Mouse (Mus musculus) naive thymus-derived CD4-positive, alpha-beta T cell, adult 5 months (primary cell): Measurements from ENCODE around the gene Gabra2. TPM values are rescaled to one million over a fixed set of nuclear protein-coding genes. Genes with fewer than 3 reads are reported as not detected.

Source experiments
- polyA plus RNA-seq: library from polyadenylated mRNA; unstranded; fragments of 100-300 nt; shearing (Covaris generic); gene quantifications from one replicate; pipeline ENCODE4 v1.2.1, GENCODE M21; 2017

The Gabra2 gene
- polyA plus RNA-seq = 0.10 TPM

DNA sequence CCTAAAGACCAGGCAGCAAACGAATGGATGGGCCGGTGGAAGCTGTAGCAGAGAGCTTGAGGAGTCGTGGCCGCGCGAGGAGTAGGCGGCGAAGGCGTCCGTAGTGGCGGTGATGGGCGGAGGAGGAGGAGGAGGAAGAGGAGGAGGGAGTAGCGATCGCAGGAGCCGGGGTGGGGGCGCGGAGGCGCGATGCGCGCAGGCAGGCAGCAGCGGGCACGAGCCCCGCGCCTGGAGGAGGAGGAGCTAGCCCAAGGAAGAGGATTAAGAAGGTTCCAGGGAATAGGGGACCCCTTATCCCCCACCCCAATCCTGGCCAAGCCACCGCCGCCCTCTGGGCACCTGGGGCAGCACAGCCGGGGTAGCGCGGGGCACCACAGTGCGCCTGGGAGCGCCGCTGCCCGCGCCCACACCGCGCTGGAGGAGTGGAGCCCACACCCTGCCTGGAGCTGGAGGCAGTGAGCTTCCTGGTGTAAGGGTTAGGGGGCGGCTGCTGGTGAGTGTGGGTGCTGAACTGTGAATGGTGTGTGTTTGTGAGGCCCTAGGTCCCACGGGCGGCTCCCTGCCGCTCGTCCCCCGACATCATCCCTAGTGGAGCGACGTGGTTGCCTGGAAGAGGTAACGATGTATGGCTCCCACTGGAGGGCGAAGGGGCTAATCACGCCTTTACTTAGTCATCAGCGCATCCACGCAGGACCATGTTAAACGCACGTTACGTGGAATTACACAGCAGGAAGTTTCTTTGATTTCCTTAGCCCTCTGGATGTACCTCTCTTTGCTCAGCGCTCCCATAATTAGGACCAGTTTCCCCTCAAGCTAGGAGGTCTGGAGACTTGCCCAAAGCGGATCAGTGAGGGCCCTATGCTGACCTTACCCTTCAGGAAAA is at the start of gene Gabra2:
Gene Gabra2 (minus strand): TSS at position 125 of the 883 bp plus-strand sequence.

